Mouse (Mus musculus): ENCODE measurements around the gene Zfp710. TPM values are rescaled to one million over a fixed set of nuclear protein-coding genes. Genes with fewer than 3 reads are reported as not detected.
"Not testable (repeated sequence)": the region's sequence is repeated elsewhere in the genome, so short reads cannot be mapped to it uniquely, and the experiment has no call there.

Zfp710 gene
- polyA plus RNA-seq, 1 experiment, result 30.7 TPM

DNA sequence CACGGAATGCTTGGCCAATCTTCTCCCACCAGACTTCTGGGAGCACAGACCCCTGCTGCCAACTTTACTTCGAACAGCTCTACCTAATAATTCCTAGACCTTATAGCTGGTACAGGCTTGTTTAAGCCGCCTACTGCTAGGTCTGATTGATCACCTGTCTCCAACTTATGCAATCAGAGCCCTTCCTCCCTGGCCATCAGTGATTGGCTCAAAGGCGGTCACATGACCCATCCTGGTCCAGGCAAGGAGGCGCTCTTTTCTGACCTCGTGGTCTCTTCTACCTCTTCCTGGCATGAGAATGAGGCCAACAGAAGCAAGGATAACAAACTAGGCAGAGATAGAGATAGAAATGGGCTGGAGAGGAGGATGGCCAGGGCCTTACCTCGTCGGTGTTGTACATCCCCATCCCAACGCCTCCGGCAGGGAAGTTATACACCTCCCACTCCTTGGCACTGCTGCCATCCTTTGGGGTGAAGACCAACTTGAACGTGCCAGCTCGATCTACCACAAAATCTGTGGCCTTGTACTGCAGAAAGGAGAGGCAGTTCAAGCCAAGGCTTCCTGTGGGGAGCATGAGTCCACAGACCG is 73.9 kb downstream of the Zfp710 start:
- WGBS, result 92% methylated on average over 13 of the region's 13 CpGs
- no peak for DNase-seq (ENCODE audit: low read depth, low spot score)

DNA sequence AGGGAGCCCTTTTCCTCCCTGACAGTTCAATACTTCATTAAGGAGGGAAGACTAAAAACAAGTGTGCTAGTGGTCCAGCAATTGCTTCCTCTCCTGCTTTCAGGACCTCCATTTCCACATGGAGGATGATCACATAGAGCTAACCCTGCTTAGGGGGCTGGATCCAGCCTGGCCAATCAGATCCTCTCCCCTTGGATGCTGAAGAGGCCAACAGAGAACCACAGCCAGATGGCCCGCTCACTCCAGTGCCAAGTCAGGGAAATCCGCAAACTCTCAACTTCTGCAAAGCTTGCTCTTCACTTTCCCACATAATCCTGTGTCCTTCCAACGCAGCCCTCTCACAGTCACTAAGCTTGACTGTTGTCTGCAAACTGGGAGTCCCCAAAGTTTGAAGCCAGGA is 78.7 kb downstream of the Zfp710 start:
- WGBS, result 74% methylated on average over 3 of the region's 3 CpGs
- no peak for DNase-seq (ENCODE audit: low read depth, low spot score)

DNA sequence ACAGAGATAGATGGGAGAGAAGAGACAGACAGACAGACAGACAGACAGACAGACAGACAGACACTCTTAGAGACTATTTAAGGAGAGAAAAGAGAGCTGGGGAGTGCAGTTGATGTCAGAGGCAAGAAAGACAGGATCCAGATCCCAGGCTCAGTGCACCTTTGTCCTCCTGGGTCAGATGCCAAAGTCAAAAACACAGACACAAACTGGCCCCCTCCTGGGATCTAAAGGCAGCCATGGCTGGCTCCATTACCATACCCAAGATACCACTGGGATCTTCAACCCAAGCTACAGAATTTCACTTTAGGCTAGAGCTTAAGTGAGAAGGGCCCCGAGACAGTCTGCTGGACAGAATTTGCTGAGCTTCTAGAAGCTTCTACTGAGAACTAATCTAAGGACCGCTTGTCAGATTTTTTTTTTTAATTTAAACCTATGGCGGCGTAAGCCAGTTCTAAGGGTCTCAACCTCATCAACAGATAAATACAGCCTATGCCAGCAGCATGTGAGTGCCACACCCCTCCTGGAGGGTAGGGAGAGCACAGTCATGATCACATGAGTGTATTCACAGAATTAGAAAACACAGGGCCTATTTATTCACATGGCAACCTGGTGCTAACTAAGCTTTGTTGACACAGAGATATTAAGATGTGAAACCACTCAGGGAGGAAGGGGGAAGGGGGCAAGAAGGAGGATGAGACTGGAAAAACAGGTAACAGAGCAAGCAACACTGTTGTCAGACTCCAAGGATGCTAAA is 81.2 kb downstream of the Zfp710 start:
- DNase-seq (ENCODE audit: low read depth, low spot score), result no peak

DNA sequence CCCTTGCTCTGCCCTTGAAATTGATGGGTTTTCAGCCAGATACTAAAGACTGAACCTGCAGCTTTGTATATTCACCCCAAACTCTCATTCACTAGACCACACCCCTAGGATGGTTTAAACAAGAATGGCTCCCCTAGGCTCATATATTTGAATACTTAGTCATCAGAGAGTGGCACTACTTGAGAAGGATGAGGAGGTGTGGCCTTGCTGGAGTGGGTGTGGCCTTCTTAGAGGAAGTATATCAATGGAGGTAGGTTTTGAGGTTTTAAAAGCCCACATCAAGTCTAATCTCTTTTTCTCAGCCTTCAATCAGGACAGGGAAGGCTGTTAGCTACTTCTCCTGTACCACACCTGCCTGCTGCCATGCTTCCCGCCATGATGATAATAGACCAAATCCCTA is 81.8 kb downstream of the Zfp710 start:
- no peak for DNase-seq (ENCODE audit: low read depth, low spot score)
- WGBS, result 100% methylated on average over 1 of the region's 1 CpGs

More for the DNA sequence above, 81.2 kb downstream of the Zfp710 start:
- 92% methylated on average over 4 of the region's 4 CpGs for WGBS

DNA sequence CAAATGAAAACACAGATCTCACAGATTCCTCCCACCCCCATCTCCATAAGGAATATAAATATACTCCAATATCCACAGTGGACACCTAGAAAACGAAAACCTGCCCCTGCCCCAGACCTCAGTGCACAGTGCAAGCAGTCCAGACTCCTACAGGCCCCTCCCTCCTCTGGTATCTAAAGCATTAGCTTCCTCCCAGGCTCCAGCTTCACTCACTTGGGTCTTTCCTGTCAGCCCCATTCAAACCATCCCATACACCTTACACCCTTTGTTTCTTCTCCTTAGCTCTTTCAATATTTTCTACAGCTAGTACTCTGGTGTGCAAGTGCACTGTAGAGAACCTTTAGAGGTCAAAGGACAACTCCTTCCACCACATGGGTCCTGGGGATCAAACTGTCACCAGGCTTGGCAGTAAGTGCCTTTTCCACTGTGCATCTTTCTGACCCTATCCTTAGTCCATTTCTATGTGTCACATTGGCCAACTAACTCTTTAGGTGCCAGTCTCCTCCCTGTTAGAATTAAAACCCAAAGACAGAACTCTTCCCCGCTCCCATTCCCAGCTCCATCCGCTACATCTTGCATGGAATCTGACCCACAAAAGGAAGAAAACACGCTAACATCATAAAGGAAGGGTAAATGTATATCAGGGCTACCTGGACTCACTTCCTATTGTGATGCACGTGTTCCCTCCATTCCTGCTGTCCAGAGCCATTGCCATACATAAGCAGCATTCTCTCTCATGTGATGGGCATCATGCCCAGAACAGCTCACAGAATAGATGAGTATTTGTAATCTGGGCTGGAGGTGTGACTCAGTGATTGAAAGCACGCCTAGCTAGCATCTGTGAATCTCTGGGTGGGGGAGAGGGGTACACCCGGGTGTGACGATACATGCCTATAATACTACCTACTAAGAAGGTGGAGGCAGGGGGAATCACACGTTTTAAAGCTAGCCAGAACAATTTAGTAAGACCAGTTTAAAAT is 86.7 kb downstream of the Zfp710 start:
- WGBS, result 46% methylated on average over 9 of the region's 9 CpGs
- no peak for DNase-seq (ENCODE audit: low read depth, low spot score)

DNA sequence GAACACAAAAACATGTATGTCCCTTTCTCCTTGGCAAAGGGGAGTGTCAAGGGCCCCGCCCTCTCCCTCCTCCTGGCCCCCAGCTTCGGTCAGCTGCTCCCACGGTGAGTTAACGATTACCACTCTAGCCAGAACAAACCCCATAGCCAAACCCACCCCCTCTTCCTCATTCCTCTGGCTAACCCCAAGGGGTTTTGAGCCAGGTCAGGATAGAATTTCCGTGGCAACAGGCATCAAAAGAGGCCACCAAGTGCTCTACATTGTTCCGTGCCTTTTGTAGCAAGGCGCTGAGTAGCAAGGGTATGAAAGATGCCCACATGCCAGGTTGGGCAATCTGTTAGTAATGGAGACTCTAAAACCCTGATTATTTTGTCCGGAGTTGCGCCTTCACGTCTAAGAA is 89.4 kb downstream of the Zfp710 start:
- 5% methylated on average over 10 of the region's 10 CpGs for WGBS
- DNase-seq (ENCODE audit: low read depth, low spot score), result no peak

DNA sequence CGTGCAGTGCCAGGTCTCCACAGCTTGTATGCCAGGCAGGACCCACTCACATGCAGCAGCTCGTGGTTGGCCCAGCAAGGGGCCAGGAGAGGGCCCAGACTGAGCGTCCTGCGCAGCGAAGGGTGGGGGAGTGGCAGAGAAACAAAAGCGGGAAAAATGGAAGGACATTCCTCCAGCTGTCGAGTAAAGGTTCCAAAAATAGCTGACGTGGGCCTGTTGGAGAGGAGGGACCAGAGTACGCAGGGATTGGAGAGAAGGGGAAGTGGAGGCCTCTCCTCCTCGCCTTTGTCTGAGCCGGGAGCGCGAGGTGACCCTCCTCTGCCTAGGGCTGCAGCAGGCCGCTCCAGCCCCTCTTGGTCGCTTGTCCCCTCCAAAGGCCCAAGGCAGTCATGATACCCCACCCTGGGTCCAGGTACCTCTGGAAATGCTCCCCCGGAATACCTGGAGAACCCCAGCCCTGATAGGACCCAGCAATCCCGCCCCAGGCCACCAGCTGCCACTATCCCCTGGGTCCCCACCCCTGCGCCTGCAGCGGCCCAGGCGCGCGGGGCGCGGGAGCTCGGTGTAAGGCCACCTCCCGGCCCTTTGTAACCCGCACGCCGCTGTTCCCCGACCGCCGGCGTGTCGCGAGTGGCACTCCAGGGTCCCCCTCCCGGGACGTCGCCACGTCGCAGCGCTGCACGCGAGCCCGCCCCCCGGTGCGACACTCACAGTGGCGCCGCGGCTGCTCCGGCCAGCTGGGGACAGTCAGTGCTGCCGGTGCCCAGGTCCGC is 90.0 kb downstream of the Zfp710 start:
- no peak for DNase-seq (ENCODE audit: low read depth, low spot score)
- under 1% methylated on average over 52 of the region's 52 CpGs for WGBS

DNA sequence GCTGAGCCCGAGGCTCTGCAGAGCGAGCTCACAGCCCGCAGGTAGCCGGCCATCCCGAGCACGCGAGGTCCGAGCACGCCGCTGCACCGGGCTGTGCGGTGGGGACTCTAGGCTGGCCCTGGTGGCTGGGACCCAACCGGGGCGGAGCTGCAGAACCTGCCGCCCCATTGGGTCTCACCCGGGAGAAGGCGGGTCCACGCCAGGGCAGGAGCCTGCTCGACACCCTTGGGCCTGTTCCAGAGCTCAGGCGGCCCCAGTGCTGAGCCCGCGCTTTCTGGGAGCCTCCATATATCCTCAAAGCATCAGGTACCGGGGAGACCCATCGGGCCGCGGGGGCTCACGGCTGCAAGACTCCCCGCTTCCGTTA is 90.6 kb downstream of the Zfp710 start, which contains the start of gene Idh2:
TSS of gene Idh2 (minus strand) at position 169 of the 367 bp plus-strand sequence.
- DNase-seq (ENCODE audit: low read depth, low spot score), result no peak
- under 1% methylated on average over 29 of the region's 29 CpGs for WGBS

DNA sequence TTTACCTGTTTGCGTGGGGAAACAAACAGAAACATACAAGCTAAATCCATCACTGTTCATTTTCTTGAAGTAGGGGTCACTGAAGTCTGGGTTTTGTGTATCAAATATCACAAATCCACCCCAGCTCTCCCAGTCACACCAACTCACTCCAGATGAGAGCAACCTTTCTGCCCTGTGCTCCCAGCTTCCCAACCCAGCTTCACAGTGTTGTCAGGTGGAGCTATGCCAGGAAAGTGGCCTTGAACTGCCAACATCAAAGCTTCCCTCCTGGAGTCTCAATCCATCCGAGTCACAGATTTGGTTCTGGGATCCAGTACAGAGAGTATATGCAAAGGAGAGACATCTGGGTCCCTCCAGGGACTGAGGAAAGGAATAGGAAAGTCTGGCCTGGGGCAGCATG is 91.5 kb downstream of the Zfp710 start:
- 53% methylated on average over 2 of the region's 2 CpGs for WGBS
- DNase-seq (ENCODE audit: low read depth, low spot score), result no peak

DNA sequence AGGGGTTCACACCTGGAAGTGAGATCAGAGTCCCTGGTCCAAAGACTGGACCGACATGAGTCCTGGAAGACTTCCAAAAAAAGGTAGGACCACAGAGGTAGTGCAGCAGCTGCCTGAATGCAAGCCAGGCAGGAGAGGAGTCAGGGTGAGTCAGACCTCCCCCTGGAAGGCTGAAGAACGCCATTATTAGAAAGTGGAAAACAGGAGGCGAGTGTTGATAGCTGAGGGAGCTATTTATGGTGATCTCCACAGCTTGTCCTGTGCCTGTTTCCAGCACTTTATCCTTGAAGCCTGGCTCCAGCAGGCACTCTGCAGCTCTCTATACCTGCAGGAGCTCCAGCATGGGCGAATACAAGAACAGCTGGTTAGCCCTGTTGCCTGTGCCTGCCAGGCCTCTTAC is 94.6 kb downstream of the Zfp710 start:
- no peak for DNase-seq (ENCODE audit: low read depth, low spot score)
- 59% methylated on average over 4 of the region's 4 CpGs for WGBS

DNA sequence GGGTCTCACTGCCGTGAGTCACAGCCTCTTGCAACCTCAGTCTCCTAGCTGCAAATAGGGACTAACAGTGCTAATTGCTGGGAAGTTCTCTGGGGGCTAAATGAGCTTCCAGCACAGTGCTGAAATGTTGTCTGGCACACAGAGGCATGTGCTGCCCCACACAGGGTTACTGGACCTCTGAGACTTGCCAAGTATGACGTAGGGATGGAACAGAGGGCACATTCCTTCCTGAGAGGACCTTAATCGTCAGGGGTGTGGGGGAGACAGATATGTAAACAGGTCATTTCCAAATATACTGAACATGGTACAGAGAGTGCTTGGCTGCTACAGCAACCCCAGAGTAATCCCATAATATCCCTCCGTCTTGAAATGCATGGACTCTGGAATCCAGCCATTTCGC is 96.5 kb downstream of the Zfp710 start:
- 53% methylated on average over 5 of the region's 5 CpGs for WGBS
- DNase-seq (ENCODE audit: low read depth, low spot score), result no peak

DNA sequence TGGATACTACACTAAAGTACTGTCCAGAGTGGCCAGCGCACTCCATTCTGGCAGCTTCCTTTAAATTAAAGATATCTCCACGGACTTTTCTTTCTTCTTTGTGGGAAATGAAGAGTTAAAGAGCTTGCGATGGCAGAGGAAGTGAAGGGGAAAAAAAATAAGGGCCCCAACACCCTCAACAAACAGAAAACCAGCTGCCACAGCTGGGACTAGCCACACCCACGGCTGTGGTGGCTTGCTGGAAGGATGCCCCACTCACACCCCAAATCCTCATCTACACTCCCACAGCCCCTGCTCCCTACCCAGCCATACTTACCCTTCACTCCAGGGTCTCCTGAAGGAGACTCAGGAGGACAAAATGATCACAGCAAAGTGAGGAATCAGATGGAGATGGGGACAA is 98.5 kb downstream of the Zfp710 start:
- DNase-seq (ENCODE audit: low read depth, low spot score), result no peak

DNA sequence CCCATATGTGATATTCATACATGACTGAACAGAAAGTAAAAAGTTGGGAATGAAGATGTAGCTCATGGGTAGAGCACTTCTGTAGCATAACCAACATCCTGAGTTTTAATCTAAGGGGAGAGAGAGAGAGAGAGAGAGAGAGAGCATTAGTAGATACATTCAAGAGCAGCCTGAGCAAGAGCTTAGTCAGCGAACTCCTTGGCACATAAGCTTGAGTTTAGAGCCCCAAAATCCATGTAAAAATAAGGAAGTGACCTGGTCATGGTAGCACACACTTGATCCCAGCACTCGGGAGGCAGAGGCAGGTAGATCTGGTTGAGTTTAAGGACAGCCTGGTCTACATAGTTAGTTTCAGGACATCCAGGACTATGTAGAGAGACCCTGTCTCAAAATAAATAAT is 99.1 kb downstream of the Zfp710 start:
- 79% methylated on average over 2 of the region's 2 CpGs for WGBS
- DNase-seq (ENCODE audit: low read depth, low spot score), result no peak

More for the DNA sequence above, 98.5 kb downstream of the Zfp710 start:
- WGBS, result 31% methylated on average over 4 of the region's 4 CpGs

DNA sequence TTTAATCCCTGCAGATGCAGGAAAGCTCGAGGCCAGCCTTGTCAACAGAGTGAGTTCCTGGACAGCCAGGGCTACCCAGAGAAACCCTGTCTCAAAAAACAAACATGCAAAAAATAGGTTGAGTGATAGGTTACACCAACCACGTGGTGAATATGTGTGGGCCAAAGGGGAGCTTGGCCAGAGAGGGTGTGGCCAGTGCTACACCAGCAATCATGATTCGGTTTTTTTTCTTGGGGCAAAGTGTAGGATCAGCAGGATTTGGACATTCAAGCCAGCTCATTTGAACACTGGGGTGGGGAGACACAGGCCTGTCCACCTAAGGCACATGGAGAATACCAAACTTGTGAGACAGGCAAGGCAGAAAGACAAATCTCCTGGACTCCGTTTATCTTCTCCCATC is 104.7 kb downstream of the Zfp710 start:
- DNase-seq (ENCODE audit: low read depth, low spot score), result no peak
- WGBS, result 30% methylated on average over 4 of the region's 4 CpGs

DNA sequence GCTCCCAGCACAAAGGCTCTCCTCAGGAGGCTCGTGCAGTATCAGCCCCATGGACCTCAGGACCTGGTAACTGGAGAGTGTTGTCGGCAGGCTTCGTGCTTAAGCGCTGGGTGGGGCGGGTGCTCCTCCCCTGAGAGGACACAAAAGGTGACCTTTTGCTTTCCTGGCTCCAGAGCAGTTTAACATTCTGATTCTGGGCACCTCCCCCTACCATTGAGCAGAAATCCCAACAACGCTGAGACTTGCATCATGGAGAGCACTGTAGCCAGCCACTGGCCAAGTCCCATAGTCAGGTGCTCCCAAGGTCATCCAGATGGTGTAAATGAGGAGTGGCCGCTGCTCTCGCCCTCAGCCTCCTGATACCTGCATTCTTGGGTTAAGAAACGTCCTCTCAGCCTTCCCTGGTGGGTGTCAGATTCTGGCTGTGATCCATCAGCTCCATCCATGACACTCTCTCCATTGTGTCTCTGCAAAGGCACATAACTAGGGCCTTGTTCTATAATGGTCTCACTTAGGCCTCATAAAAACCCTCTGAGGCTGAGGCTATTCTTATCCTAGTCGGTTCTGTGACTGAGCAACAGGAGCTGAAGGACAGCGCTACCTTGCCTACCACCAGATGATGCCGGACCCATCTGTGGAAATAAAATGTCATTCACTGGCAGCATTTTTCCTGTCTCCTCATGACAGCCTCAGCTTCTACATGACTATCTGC is 105.9 kb downstream of the Zfp710 start:
- 41% methylated on average over 12 of the region's 12 CpGs for WGBS
- DNase-seq (ENCODE audit: low read depth, low spot score), result no peak

DNA sequence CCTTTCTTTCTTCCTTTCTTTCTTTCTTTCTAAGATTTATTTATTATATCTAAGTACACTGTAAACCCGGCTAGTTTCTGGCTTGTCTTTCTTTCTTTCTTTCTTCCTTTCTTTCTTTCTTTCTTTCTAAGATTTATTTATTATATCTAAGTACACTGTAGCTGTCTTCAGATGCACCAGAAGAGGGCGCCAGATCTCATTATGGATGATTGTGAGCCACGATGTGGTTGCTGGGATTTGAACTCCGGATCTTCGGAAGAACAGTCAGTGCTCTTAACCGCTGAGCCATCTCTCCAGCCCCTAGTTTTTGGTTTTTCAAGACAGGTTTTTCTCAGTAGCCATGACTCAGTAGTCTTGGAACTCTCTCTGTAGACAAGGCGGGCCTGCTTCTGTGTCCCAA is 106.7 kb downstream of the Zfp710 start:
- DNase-seq (ENCODE audit: low read depth, low spot score), result not testable (repeated sequence)
- 63% methylated on average over 7 of the region's 7 CpGs for WGBS

DNA sequence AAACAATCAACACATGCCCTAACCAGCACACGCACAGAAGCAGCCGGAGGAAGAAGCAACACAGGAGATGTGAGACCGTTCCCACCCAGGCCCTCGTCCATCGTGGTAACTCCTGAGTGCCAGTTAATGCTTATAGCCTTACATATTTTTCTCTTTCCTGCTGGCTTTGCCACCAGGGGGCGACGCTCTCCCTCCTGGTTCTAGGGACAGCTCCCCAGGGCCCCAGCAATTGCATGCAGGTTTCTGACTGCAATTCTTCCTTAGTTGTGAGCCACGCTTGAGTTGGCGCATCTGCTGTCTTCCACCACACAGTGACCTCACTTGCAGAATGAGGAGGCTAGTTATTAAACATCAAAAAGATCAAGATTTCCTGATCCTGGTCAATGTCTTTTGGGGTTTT is 107.9 kb downstream of the Zfp710 start:
- WGBS, result 55% methylated on average over 9 of the region's 9 CpGs
- no peak for DNase-seq (ENCODE audit: low read depth, low spot score)

DNA sequence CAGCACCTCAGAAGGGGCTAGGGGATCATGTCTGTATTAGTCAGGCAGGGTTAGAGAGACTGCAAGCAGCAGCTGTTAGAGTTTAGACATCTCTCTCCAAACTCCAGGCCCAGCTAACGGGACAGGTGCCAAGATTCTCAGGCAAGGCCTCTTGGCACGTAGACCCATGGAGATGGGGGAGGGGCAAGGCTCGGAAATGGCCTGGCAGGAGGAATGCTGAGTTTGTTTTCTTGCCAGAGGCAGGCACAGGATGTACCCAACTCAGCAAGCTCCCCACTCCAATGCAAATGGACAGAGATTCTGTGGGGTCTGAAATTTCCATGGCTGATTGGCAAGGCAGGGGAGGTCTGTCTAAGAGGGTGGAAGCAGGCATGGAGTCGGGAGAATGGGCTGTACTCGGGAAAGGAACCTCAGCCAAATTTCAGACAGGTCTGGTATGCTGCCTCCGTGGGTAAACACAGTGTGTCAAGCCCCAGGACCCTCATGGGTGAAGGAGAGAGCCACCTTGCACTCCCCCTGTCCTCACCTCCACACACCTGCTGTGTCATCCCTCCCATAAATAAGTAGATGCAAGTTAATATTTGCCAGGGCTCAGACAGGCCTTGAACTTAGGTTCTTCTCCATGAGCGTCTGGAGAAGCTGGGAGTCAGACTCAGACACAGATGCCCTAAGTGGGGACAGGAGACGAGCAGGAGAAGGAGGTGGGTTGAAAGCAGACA is 110.0 kb downstream of the Zfp710 start:
- DNase-seq (ENCODE audit: low read depth, low spot score), result no peak
- WGBS, result 11% methylated on average over 8 of the region's 8 CpGs

DNA sequence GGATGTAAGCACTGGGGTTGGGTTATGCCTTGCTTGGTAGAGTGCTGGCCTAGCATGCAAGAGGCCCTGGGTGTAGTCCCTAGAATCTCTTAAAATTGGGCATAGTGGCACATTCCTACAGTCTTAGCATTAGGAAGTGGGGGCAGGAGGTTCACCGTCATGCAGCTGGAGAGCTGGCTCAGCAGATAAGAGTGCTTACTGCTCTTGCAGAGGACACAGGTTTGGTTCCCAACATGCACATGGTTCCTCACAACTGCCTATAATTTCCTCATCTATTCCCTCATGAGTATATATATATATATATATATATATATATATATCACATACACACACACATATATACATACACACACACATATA is 110.5 kb downstream of the Zfp710 start:
- 53% methylated on average over 1 of the region's 1 CpGs for WGBS
- no peak for DNase-seq (ENCODE audit: low read depth, low spot score)
